Comparison of ENCODE assay signal across 13 mouse cellular contexts in the genomic region with DNA sequence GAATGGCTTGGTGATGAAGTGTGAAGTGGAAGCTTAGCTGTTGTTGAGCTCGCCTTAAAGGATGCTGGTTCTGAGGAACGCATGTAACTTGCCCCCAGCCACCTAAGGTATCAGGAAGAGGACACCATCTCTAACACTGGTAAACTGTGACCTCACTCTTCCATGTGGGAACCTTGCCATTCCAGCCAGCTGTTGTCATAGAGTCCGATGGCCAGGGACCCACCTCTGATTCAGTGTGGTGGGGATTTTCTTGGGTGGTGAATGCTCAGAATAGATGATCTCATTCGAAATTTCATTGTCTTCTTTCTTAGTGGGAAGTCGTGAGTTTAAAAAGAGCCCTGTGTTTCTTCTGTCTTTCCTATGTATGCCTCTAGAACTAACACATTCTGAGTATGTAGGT.
"Had no signal": no experiment of that assay in that cellular context is flagged by ENCODE, and none has a peak within 500 bp of the region (broad histone marks: within the 10 kb centered on the region; RNA-seq: fewer than 3 reads in every experiment).

No protein-coding gene starts in this region.

- DNase-seq: lung, adult 18-20 months; lung, embryonic 14.5 days; lung, postnatal 4 days; midbrain, embryonic 14.5 days; right cerebral cortex, postnatal 14 days; thymus, adult 2 months; thymus, postnatal 25 days; thymus, postnatal 4 days had no signal

- H3K27ac ChIP-seq: midbrain, embryonic 10.5 days; midbrain, embryonic 12.5 days; neural tube, embryonic 12.5 days; stomach, postnatal 0 days had no signal

- H3K27me3 ChIP-seq: midbrain, embryonic 12.5 days; neural tube, embryonic 12.5 days; stomach, embryonic 15.5 days had no signal

- H3K4me3 ChIP-seq: midbrain, embryonic 10.5 days; midbrain, embryonic 12.5 days; neural tube, embryonic 12.5 days; stomach, embryonic 15.5 days had no signal

- H3K36me3 ChIP-seq: midbrain, embryonic 12.5 days had no signal
